ENCODE assay signal across 8 mouse cellular contexts in genomic region chr7:66080231-66080613, GRCm38 (mm10). TPM values are rescaled to one million over a fixed set of nuclear protein-coding genes. Genes with fewer than 3 reads are reported as not detected.
DNase-seq lines count a peak whose midpoint lies in the region; ATAC-seq and TF ChIP-seq lines count a peak whose summit lies in the region.

No protein-coding gene starts in this region.

- no peaks in the 10 kb centered on the region for H3K27me3 ChIP-seq in limb, embryonic 15.5 days
- no peaks in the 10 kb centered on the region for H3K27me3 ChIP-seq in splenic B cell, adult 2 months (ENCODE audit: control insufficient read depth, insufficient read depth, low read length, poor library complexity, severe bottlenecking)

- WGBS in limb, embryonic 15.5 days: 18% methylated on average over 5 of the region's 5 CpGs

- intact Hi-C loops in gastrocnemius, adult 2 months (cut with DNase I): no loop called here
- intact Hi-C loops in gastrocnemius, postnatal 36 days (cut with DNase I): no loop called here

- DNase-seq in gastrocnemius, adult 2 months: no peak
- no peak for DNase-seq in gastrocnemius, postnatal 36 days
- DNase-seq in CD4-positive helper T cell, adult 2 months (ENCODE audit: low read depth, low spot score): peak; percentile 24
- DNase-seq in splenic B cell, adult 2 months (ENCODE audit: low read depth, low spot score): peak; percentile 16
- DNase-seq in layer of hippocampus, postnatal 10 days (ENCODE audit: low spot score in 2 of 2): no peak
- no peak for DNase-seq in adrenal gland, adult 2 months

- H3K4me2 ChIP-seq in limb, embryonic 15.5 days: peak overlapping the region; percentile 63

- H3K27ac ChIP-seq in gastrocnemius, adult 2 months: peak overlapping the region; percentile 96
- no peak overlapping the region for H3K27ac ChIP-seq in embryonic fibroblast, embryonic 13.5 days (ENCODE audit: insufficient read depth, low read length)
- peak overlapping the region; percentile 89; the same call in 1 of the 2 replicates for H3K27ac ChIP-seq in limb, embryonic 15.5 days

- peak overlapping the region; percentile 78 for H3K9ac ChIP-seq in limb, embryonic 15.5 days

- ATAC-seq in limb, embryonic 15.5 days (ENCODE audit: insufficient number of reproducible peaks, low FRiP score, low TSS enrichment, low read depth): no peak

- no peaks in the 10 kb centered on the region for H3K9me3 ChIP-seq in limb, embryonic 15.5 days

- TF ChIP-seq POLR2A in embryonic fibroblast, embryonic 13.5 days (IDR thresholded peaks at IDR 0.05; ENCODE audit: low read depth, low read length): no peak

- TF ChIP-seq CTCF in gastrocnemius, adult 2 months (IDR thresholded peaks at IDR 0.05): no peak
- no peak for TF ChIP-seq CTCF in embryonic fibroblast, embryonic 13.5 days (IDR thresholded peaks at IDR 0.05; ENCODE audit: borderline replicate concordance, insufficient read depth, low read length)

- peaks cover 46% of the 10 kb centered on the region for H3K36me3 ChIP-seq in limb, embryonic 15.5 days
- H3K36me3 ChIP-seq in splenic B cell, adult 2 months (ENCODE audit: control insufficient read depth, insufficient read depth, low read length, poor library complexity, severe bottlenecking): peaks cover 9% of the 10 kb centered on the region

- peaks cover 12% of the 10 kb centered on the region for H3K4me1 ChIP-seq in embryonic fibroblast, embryonic 13.5 days (ENCODE audit: control insufficient read depth, insufficient read depth, low read length)
- peaks cover 25% of the 10 kb centered on the region for H3K4me1 ChIP-seq in limb, embryonic 15.5 days

- peak overlapping the region; percentile 81 for H3K4me3 ChIP-seq in gastrocnemius, adult 2 months
- H3K4me3 ChIP-seq in embryonic fibroblast, embryonic 13.5 days (ENCODE audit: insufficient read depth, low read length): peak overlapping the region; percentile 96
- peak overlapping the region; percentile 88 for H3K4me3 ChIP-seq in limb, embryonic 15.5 days

RNA-seq across cellular contexts. Expression of gene Selenos, which starts 0.8 kb away (rescaled TPM):
- total RNA-seq in gastrocnemius, adult 2 months (2021): 10 to 100 TPM; 26.5 to 35.1 TPM
- total RNA-seq in gastrocnemius, postnatal 36 days (2021): 10 to 100 TPM; 20.3 to 28.4 TPM
- 92.0 and 103 TPM in 2 replicates for polyA plus RNA-seq in embryonic fibroblast, embryonic 13.5 days (2011; ENCODE audit: insufficient read length, low read depth, missing spikeins)
- 154 TPM in 2 replicates for polyA plus RNA-seq in limb, embryonic 15.5 days (2015; fragmentation: Nextera tagmentation; extraction: Ambion mirVana)
- 10 to 100 TPM; 53.0 to 58.2 TPM for total RNA-seq in layer of hippocampus, postnatal 10 days (2021)
- total RNA-seq in adrenal gland, adult 2 months (2021): 100 to 1,000 TPM in 1 of 2 experiments, 10 to 100 TPM in 1; 79.6 to 100 TPM
- polyA plus RNA-seq in adrenal gland, adult 2 months (2012; rRNA removed): 163 and 188 TPM in 2 replicates

RNA-seq across cellular contexts. Expression of gene Snrpa1, which starts 21.4 kb away (rescaled TPM):
- 10 to 100 TPM; 15.2 to 22.4 TPM for total RNA-seq in gastrocnemius, adult 2 months (2021)
- total RNA-seq in gastrocnemius, postnatal 36 days (2021): 10 to 100 TPM; 16.8 to 19.0 TPM
- 49.5 and 49.6 TPM in 2 replicates for polyA plus RNA-seq in embryonic fibroblast, embryonic 13.5 days (2011; ENCODE audit: insufficient read length, low read depth, missing spikeins)
- polyA plus RNA-seq in limb, embryonic 15.5 days (2015; fragmentation: Nextera tagmentation; extraction: Ambion mirVana): 145 and 148 TPM in 2 replicates
- 10 to 100 TPM; 41.9 to 50.3 TPM for total RNA-seq in layer of hippocampus, postnatal 10 days (2021)
- 10 to 100 TPM; 29.9 to 32.6 TPM for total RNA-seq in adrenal gland, adult 2 months (2021)
- 1.1 and 3.3 TPM in 2 replicates for polyA plus RNA-seq in adrenal gland, adult 2 months (2012; rRNA removed)

RNA-seq across cellular contexts. Expression of gene Chsy1, which starts 29.1 kb away (rescaled TPM):
- total RNA-seq in gastrocnemius, adult 2 months (2021): 1 to 10 TPM; 4.1 to 4.2 TPM
- total RNA-seq in gastrocnemius, postnatal 36 days (2021): 1 to 10 TPM; 2.9 to 3.4 TPM
- polyA plus RNA-seq in embryonic fibroblast, embryonic 13.5 days (2011; ENCODE audit: insufficient read length, low read depth, missing spikeins): 54.3 and 63.2 TPM in 2 replicates
- 16.5 and 19.5 TPM in 2 replicates for polyA plus RNA-seq in limb, embryonic 15.5 days (2015; fragmentation: Nextera tagmentation; extraction: Ambion mirVana)
- 10 to 100 TPM; 23.6 to 25.2 TPM for total RNA-seq in layer of hippocampus, postnatal 10 days (2021)
- 10 to 100 TPM; 12.6 to 17.0 TPM for total RNA-seq in adrenal gland, adult 2 months (2021)
- 3.2 and 4.1 TPM in 2 replicates for polyA plus RNA-seq in adrenal gland, adult 2 months (2012; rRNA removed)

RNA-seq across cellular contexts. Expression of gene Gm45213, which starts 36.8 kb away (rescaled TPM):
- not detected for total RNA-seq in gastrocnemius, adult 2 months (2021)
- not detected for total RNA-seq in gastrocnemius, postnatal 36 days (2021)
- polyA plus RNA-seq in embryonic fibroblast, embryonic 13.5 days (2011; ENCODE audit: insufficient read length, low read depth, missing spikeins): not detected in 2 replicates
- not detected in 2 replicates for polyA plus RNA-seq in limb, embryonic 15.5 days (2015; fragmentation: Nextera tagmentation; extraction: Ambion mirVana)
- not detected for total RNA-seq in layer of hippocampus, postnatal 10 days (2021)
- not detected for total RNA-seq in adrenal gland, adult 2 months (2021)
- polyA plus RNA-seq in adrenal gland, adult 2 months (2012; rRNA removed): not detected in 2 replicates

Comparison
In these comparisons a context has a peak if more than half of its experiments do, and no peak if none do; other contexts are left out.
1. DNase-seq: peak in CD4-positive helper T cell, adult 2 months (single experiment) and splenic B cell, adult 2 months (single experiment); none in gastrocnemius, adult 2 months (single experiment), gastrocnemius, postnatal 36 days (0 of 2), layer of hippocampus, postnatal 10 days (0 of 2) and adrenal gland, adult 2 months (single experiment).
2. Peak in every context shown above with its lines, with median percentiles within 50 percentile points of each other: H3K4me3 ChIP-seq.